Mouse (Mus musculus) kidney, postnatal 0 days (tissue): Measurements from ENCODE around the gene Picalm. TPM values are rescaled to one million over a fixed set of nuclear protein-coding genes. Genes with fewer than 3 reads are reported as not detected.

Source experiments
- ATAC-seq: fragments of 200-750 bp; cut with Nextera tagmentation; replicated peaks from 2 replicates; pipeline ENCODE4 v1.8.0; 2017; ENCODE audit warnings: low read depth, moderate number of reproducible peaks, moderate TSS enrichment, moderate library complexity; ENCODE audit not compliant: low FRiP score
- DNase-seq: peaks from one replicate; pipeline ENCODE4 v3.0.0-alpha.2; 2016; ENCODE audit warnings: low spot score
- H3K27ac ChIP-seq: fragments of 300-500 bp; sonication (generic); 2 replicates; pipeline ENCODE4 v1.5.1; 2014; ENCODE audit warnings: mild to moderate bottlenecking
- H3K27me3 ChIP-seq: fragments of 300-500 bp; sonication (generic); 2 replicates; pipeline ENCODE4 v1.6.1; 2014; ENCODE audit warnings: low read length, mixed read lengths; ENCODE audit not compliant: insufficient read depth
- H3K36me3 ChIP-seq: fragments of 300-500 bp; sonication (generic); 2 replicates; pipeline ENCODE4 v1.6.1; 2014; ENCODE audit warnings: low read length, mixed read lengths; ENCODE audit not compliant: insufficient read depth
- H3K4me1 ChIP-seq: fragments of 300-500 bp; sonication (generic); replicated peaks from 2 replicates; pipeline ENCODE4 v1.6.1; 2014; ENCODE audit warnings: antibody characterized with exemption, low read length, mixed read lengths; ENCODE audit not compliant: insufficient read depth
- H3K4me2 ChIP-seq: fragments of 300-500 bp; sonication (generic); 2 replicates; pipeline ENCODE4 v1.6.1; 2014; ENCODE audit warnings: mild to moderate bottlenecking, low read length, moderate library complexity, mixed read lengths
- H3K4me3 ChIP-seq: fragments of 300-500 bp; sonication (generic); replicated peaks from 2 replicates; pipeline ENCODE4 v1.5.1; 2014; ENCODE audit warnings: low read depth, low read length
- H3K9ac ChIP-seq: fragments of 300-500 bp; sonication (generic); 2 replicates; pipeline ENCODE4 v1.6.1; 2014; ENCODE audit warnings: low read depth, low read length
- H3K9me3 ChIP-seq: fragments of 300-500 bp; sonication (generic); replicated peaks from 2 replicates; pipeline ENCODE4 v1.6.1; 2016; ENCODE audit warnings: low read length, inconsistent platforms, mixed read lengths
- CTCF ChIP-seq: IDR thresholded peaks from 2 replicates; pipeline ENCODE4 v1.5.1; 2016; ENCODE audit warnings: antibody characterized with exemption, low read depth, mild to moderate bottlenecking, moderate library complexity
- WGBS: fragments of 180-500 bp; shearing (Covaris S2); extraction: QIAGEN DNeasy Blood & Tissue Kit; methylation state at CpG from one replicate; pipeline ENCODE4 v1.1.7; 2014; 5-methylcytosine and 5-hydroxymethylcytosine counted together
- polyA plus RNA-seq: library from polyadenylated mRNA; unstranded; fragments of >200 nt; fragmentation: Nextera tagmentation; extraction: Ambion mirVana; gene quantifications from 2 replicates; pipeline ENCODE4 v1.2.1, GENCODE M21; 2015

Gene Picalm
- polyA plus RNA-seq, 1 experiment from 2014 or later: 48.2 TPM

- Histone ChIP-seq H3K27me3 (no peaks in the 10 kb centered on the region), H3K4me3 (no peak overlapping the region), H3K9ac (no peak overlapping the region), H3K36me3 (no peaks in the 10 kb centered on the region), H3K4me2 (no peak overlapping the region), H3K9me3 (no peaks in the 10 kb centered on the region), H3K27ac (no peak overlapping the region), H3K4me1 (no peaks in the 10 kb centered on the region)
- WGBS: 60% methylated on average over 4 of the region's 4 CpGs
- ATAC-seq (no peak), DNase-seq (no peak)
- TF ChIP-seq CTCF: no peak
These were observed 103.9 kb downstream of the Picalm start for GRCm38 (mm10) chr7:90233921-90234320.

GRCm38 (mm10) chr7:90236289-90236905, 106.4 kb downstream of the Picalm start:
- H3K27ac ChIP-seq: no peak overlapping the region
- ATAC-seq: no peak
- no peaks in the 10 kb centered on the region for H3K9me3 ChIP-seq
- no peak overlapping the region for H3K4me3 ChIP-seq
- no peaks in the 10 kb centered on the region for H3K27me3 ChIP-seq
- DNase-seq: no peak
- no peak overlapping the region for H3K4me2 ChIP-seq
- no peak for TF ChIP-seq CTCF
- 41% methylated on average over 4 of the region's 4 CpGs for WGBS
- no peaks in the 10 kb centered on the region for H3K4me1 ChIP-seq
- H3K36me3 ChIP-seq: no peaks in the 10 kb centered on the region
- no peak overlapping the region for H3K9ac ChIP-seq

DNA sequence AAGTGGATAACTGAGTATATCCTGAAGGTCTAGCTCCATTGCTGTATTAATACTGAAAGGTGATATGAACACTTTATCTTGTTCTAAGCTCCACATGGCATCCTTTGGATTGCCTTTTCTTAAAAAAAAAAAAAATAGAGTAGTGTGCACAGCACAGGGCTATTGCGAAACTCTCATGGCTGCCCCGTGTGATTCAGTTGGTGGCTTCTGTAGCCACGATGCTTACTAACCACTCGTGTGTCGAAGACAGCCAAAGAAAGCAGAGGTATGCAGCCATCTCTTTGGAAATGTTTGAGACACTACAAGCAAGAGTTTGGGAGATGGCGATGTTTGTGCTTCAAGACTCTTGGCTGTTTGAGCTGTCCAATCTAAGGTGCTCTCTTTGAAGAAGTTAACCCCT, 113.1 kb downstream of the Picalm start:
- Histone ChIP-seq H3K9ac (no peak overlapping the region), H3K4me2 (no peak overlapping the region), H3K27me3 (no peaks in the 10 kb centered on the region), H3K4me3 (no peak overlapping the region), H3K27ac (no peak overlapping the region), H3K4me1 (no peaks in the 10 kb centered on the region), H3K36me3 (no peaks in the 10 kb centered on the region), H3K9me3 (no peaks in the 10 kb centered on the region)
- no peak for DNase-seq
- WGBS: 88% methylated on average over 6 of the region's 6 CpGs
- TF ChIP-seq CTCF: no peak
- ATAC-seq: no peak

DNA sequence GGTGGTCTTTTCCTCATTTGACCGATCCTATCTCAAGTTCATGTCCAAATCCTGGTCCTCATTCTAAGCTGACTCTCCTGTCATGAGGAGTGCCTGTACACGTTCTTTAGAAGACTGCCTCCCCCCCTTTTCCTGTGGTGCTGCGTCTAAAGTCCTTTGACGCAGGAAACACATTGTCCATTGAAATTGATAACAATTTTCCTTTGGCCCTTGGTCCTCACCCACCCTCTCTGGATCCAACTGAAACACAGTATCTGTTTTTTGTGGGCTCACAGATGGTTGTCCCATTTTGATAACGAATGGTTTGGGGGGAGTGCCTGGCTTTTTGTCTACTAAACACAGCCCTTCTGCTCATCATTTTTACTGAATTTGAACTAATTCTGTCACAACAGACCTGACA, 113.6 kb downstream of the Picalm start:
- Histone ChIP-seq H3K9me3 (no peaks in the 10 kb centered on the region), H3K4me2 (no peak overlapping the region), H3K9ac (no peak overlapping the region), H3K4me3 (no peak overlapping the region), H3K4me1 (no peaks in the 10 kb centered on the region), H3K36me3 (no peaks in the 10 kb centered on the region), H3K27me3 (no peaks in the 10 kb centered on the region), H3K27ac (no peak overlapping the region)
- WGBS: 81% methylated on average over 5 of the region's 5 CpGs
- ATAC-seq (no peak), DNase-seq (no peak)
- TF ChIP-seq CTCF: no peak

GRCm38 (mm10) chr7:90252946-90253345, 122.9 kb downstream of the Picalm start:
- DNase-seq (no peak), ATAC-seq (no peak)
- 64% methylated on average over 5 of the region's 5 CpGs for WGBS
- H3K4me2 ChIP-seq: no peak overlapping the region
- H3K4me3 ChIP-seq: no peak overlapping the region
- no peaks in the 10 kb centered on the region for H3K36me3 ChIP-seq
- TF ChIP-seq CTCF: peak; percentile 63
- no peak overlapping the region for H3K27ac ChIP-seq
- no peaks in the 10 kb centered on the region for H3K27me3 ChIP-seq
- no peaks in the 10 kb centered on the region for H3K9me3 ChIP-seq
- no peaks in the 10 kb centered on the region for H3K4me1 ChIP-seq
- no peak overlapping the region for H3K9ac ChIP-seq

DNA sequence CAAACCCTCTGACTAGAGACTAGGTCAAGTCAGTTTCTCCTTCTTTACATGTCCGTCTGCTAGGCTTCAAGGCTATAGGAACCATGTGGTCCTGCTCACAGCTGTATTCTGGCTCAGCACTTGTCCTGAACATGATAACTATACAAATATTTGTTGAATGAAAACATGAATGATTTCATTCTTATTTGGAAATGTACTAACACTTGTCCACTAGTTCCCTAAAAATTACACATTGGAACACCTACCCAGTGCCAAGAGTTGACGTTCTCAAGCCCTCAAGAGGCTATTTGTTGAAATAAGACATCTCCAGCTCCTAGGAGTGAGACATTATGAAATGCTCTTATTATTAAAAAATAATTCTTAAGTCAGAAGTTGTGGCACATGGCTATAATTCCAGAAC, 128.7 kb downstream of the Picalm start:
- 79% methylated on average over 2 of the region's 2 CpGs for WGBS
- H3K4me1 ChIP-seq: no peaks in the 10 kb centered on the region
- DNase-seq (no peak), ATAC-seq (no peak)
- H3K27me3 ChIP-seq: no peaks in the 10 kb centered on the region
- H3K4me3 ChIP-seq: no peak overlapping the region
- no peak overlapping the region for H3K9ac ChIP-seq
- no peak for TF ChIP-seq CTCF
- no peaks in the 10 kb centered on the region for H3K36me3 ChIP-seq
- H3K9me3 ChIP-seq: no peaks in the 10 kb centered on the region
- H3K4me2 ChIP-seq: no peak overlapping the region
- H3K27ac ChIP-seq: no peak overlapping the region

DNA sequence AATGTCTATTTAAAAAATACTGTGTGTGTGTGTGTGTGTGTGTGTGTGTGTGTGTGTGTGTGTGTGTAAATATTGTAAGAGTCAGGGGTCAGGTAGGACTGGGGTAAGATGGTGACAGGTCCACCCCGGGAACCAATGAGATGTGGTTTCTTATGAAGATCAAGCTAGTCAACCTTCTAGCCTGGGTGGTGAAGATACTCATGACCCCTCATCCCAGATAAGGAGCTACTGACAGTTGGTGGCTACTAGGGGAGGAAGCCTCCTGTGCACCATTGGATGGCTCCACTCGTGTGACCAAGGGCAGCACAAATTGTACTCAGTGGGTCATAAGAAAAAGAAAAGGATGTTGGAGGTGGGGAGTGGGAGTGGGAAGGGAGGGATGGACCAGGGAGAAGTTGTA, 129.9 kb downstream of the Picalm start:
- no peak for DNase-seq
- 80% methylated on average over 2 of the region's 2 CpGs for WGBS
- TF ChIP-seq CTCF: no peak

More for the DNA sequence above, 129.9 kb downstream of the Picalm start:
- no peaks in the 10 kb centered on the region for H3K27me3 ChIP-seq
- H3K4me3 ChIP-seq: no peak overlapping the region
- H3K9me3 ChIP-seq: no peaks in the 10 kb centered on the region
- H3K27ac ChIP-seq: no peak overlapping the region
- H3K4me2 ChIP-seq: no peak overlapping the region
- H3K9ac ChIP-seq: no peak overlapping the region
- no peaks in the 10 kb centered on the region for H3K4me1 ChIP-seq
- no peaks in the 10 kb centered on the region for H3K36me3 ChIP-seq
- no peak for ATAC-seq
